Mouse (Mus musculus): ENCODE results near the gene Nudt16l1.

- TF ChIP-seq ZNF384 (IDR thresholded peaks at IDR 0.05; ENCODE audit: low read depth, low read length) (no peak), HCFC1 (IDR thresholded peaks at IDR 0.05; ENCODE audit: borderline replicate concordance, insufficient read depth, low read length) (no peak), MAFK (IDR thresholded peaks at IDR 0.05; ENCODE audit: insufficient read depth, low read depth, low read length) (no peak), ZC3H11A (IDR thresholded peaks at IDR 0.05; ENCODE audit: borderline replicate concordance, low read depth, low read length) (no peak), CHD2 (IDR thresholded peaks at IDR 0.05; ENCODE audit: low read depth, low read length) (no peak)
Measured at GRCm38 (mm10) chr16:4922481-4922880, 16.1 kb upstream of the Nudt16l1 start.

All from ES-E14 (cell line).